Mouse (Mus musculus): ENCODE measurements around the gene Ankrd66. TPM values are rescaled to one million over a fixed set of nuclear protein-coding genes. Genes with fewer than 3 reads are reported as not detected.
"Not testable (repeated sequence)": the region's sequence is repeated elsewhere in the genome, so short reads cannot be mapped to it uniquely, and the experiment has no call there.

Gene Ankrd66
- polyA plus RNA-seq, 1 experiment from 2014 or later: 0.94 TPM

DNA sequence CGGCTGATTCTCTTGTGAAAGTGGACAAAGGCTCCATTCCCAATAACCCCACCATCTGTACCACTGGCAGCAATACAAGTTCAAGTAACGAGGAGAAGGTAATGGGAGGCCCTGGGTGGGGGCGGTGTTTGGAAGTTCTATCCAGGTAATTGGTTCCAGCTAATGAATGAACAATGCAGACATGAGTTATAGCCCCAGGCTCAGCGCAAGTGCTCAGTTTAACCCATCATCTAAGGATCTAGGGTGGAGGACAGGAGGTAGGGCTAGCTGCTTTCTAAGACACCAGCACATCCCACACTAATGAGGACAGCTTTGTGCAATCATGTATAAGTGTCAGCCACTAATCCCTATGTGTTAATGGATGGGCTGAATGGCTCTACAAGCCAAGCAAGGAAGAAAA, 32.7 kb downstream of the Ankrd66 start:
- H3K27ac ChIP-seq (ENCODE audit: low read length): no peak overlapping the region
- H3K36me3 ChIP-seq (ENCODE audit: control insufficient read depth, insufficient read depth, low read length): no peaks in the 10 kb centered on the region
- no peak overlapping the region for H3K4me2 ChIP-seq (ENCODE audit: low read depth, low read length)
- 79% methylated on average over 4 of the region's 4 CpGs for WGBS
- H3K9me3 ChIP-seq (ENCODE audit: control insufficient read depth, low read length): no peaks in the 10 kb centered on the region; the same call in 1 of the 2 replicates
- H3K9ac ChIP-seq (ENCODE audit: low read length): no peak overlapping the region
- H3K27me3 ChIP-seq (ENCODE audit: control insufficient read depth, insufficient read depth, low read depth, low read length): no peaks in the 10 kb centered on the region
- no peak for ATAC-seq (ENCODE audit: low read depth)
- no peak overlapping the region for H3K4me3 ChIP-seq (ENCODE audit: low read length)
- H3K4me1 ChIP-seq (replicated peaks; ENCODE audit: control insufficient read depth, insufficient read depth, low read length): no peaks in the 10 kb centered on the region

DNA sequence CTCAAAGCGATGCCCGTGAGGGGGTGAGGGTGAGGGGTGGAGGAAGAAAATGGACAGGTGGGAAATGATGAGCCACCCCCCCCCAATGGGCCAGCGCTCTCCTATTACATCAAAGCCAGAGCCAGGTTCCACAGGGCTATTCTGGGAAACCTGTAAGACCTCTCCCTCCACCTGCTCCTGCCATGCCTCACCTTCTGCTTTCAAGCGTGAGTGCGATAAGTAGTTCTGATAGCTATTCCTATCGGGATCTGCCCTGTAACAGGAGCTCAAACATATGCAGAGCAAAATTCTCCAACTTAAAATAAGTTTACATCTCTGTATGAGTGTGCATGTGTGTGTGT, 38.9 kb downstream of the Ankrd66 start:
- WGBS: 26% methylated on average over 6 of the region's 6 CpGs
- H3K4me2 ChIP-seq (ENCODE audit: low read depth, low read length): no peak overlapping the region
- H3K36me3 ChIP-seq (ENCODE audit: control insufficient read depth, insufficient read depth, low read length): no peaks in the 10 kb centered on the region
- no peaks in the 10 kb centered on the region for H3K9me3 ChIP-seq (ENCODE audit: control insufficient read depth, low read length)
- no peaks in the 10 kb centered on the region for H3K27me3 ChIP-seq (ENCODE audit: control insufficient read depth, insufficient read depth, low read depth, low read length)
- H3K4me1 ChIP-seq (replicated peaks; ENCODE audit: control insufficient read depth, insufficient read depth, low read length): no peaks in the 10 kb centered on the region
- no peak overlapping the region for H3K4me3 ChIP-seq (ENCODE audit: low read length)
- no peak for ATAC-seq (ENCODE audit: low read depth)
- H3K27ac ChIP-seq (ENCODE audit: low read length): no peak overlapping the region
- no peak overlapping the region for H3K9ac ChIP-seq (ENCODE audit: low read length)

DNA sequence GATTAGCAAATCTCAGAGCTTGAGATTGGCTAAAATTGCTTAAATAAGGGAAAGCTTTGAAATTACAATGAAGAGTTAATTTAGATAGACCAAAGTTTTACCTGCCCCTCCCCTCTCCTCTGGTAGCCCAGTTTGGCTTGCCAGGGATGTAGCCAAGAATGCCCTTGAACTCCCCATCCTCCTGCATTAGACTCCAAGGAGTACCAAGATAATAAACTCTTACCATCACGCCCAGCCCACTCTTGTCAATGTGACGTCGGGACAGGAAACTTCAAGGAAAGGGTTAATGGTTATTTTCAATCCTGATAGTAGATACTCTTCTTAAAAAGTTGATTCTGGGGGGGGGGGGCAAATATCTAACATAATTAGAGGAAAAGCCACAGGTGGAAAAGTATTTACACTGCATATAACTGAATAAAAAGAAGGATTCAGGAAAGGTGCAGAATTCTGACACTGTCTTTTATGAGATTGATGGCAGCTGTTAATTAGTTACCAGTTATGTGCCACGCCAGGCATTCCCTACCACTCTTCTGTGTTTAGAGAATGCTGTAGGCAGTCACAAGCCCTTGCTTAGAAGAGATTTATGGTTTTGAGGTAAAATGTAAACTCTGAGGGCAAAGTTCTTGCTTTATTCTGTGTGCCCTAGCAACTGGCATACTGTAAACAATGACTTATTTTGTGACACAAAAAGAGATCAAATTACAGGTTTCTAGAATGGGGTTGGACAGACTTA, 39.4 kb downstream of the Ankrd66 start:
- WGBS: 27% methylated on average over 4 of the region's 4 CpGs
- Histone ChIP-seq H3K27ac (ENCODE audit: low read length) (no peak overlapping the region), H3K4me2 (ENCODE audit: low read depth, low read length) (no peak overlapping the region), H3K9me3 (ENCODE audit: control insufficient read depth, low read length) (no peaks in the 10 kb centered on the region), H3K36me3 (ENCODE audit: control insufficient read depth, insufficient read depth, low read length) (no peaks in the 10 kb centered on the region), H3K4me3 (ENCODE audit: low read length) (no peak overlapping the region), H3K27me3 (ENCODE audit: control insufficient read depth, insufficient read depth, low read depth, low read length) (no peaks in the 10 kb centered on the region), H3K4me1 (replicated peaks; ENCODE audit: control insufficient read depth, insufficient read depth, low read length) (no peaks in the 10 kb centered on the region), H3K9ac (ENCODE audit: low read length) (no peak overlapping the region)
- ATAC-seq (ENCODE audit: low read depth): no peak

DNA sequence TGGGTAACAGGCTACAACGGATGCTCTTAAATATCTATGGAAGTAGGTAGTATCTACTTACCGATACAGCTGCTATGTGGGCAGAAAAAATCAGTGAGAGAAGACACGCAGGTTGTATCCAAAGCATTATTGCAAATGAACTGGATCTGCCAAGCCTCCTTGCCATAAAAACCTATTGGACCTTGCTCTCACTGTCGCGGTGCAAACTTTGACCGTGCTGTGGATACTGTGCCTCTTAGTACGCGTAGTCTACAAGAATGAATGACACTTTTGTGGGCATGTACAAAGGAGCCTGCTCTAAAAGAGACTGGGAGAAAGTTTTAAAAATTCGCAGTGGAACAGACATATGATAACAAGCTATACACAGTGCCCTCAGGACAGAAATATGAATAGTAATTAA, 40.8 kb downstream of the Ankrd66 start, which contains the start of gene Mep1a:
Gene Mep1a, minus strand, starts transcription at position 221 of the 400 bp plus-strand sequence.
- WGBS: 89% methylated on average over 9 of the region's 9 CpGs
- Histone ChIP-seq H3K9ac (ENCODE audit: low read length) (no peak within 1 kb of the TSS), H3K4me3 (ENCODE audit: low read length) (no peak within 1 kb of the TSS), H3K27ac (ENCODE audit: low read length) (no peak within 1 kb of the TSS), H3K9me3 (ENCODE audit: control insufficient read depth, low read length) (no peaks in the 10 kb centered on the region), H3K27me3 (ENCODE audit: control insufficient read depth, insufficient read depth, low read depth, low read length) (no peaks in the 10 kb centered on the region), H3K4me1 (replicated peaks; ENCODE audit: control insufficient read depth, insufficient read depth, low read length) (no peaks in the 10 kb centered on the region), H3K4me2 (ENCODE audit: low read depth, low read length) (no peak within 1 kb of the TSS), H3K36me3 (ENCODE audit: control insufficient read depth, insufficient read depth, low read length) (no peaks in the 10 kb centered on the region)
- no peak for ATAC-seq (ENCODE audit: low read depth)

DNA sequence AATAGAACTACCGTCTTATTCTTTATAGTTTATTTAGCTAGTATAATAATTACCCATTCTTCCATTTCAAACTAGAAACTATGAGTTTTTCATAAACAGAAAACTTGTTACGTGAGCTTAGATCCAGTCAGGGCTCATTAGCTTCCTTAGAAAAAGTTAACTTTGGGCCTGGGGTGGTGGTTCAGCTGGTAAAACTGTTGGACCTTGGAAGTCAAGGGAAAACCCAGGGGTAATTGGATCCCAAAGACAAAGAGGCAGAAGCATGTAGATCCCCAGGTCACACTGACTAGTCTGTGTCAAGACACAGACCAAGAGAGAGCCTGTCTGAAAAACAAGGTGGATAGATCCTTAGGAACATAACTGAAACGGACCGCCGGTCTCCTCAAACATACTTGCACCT, 41.8 kb downstream of the Ankrd66 start:
- no peak overlapping the region for H3K27ac ChIP-seq (ENCODE audit: low read length)
- no peaks in the 10 kb centered on the region for H3K36me3 ChIP-seq (ENCODE audit: control insufficient read depth, insufficient read depth, low read length)
- no peaks in the 10 kb centered on the region for H3K9me3 ChIP-seq (ENCODE audit: control insufficient read depth, low read length)
- no peak for ATAC-seq (ENCODE audit: low read depth)
- no peaks in the 10 kb centered on the region for H3K4me1 ChIP-seq (replicated peaks; ENCODE audit: control insufficient read depth, insufficient read depth, low read length)
- no peaks in the 10 kb centered on the region for H3K27me3 ChIP-seq (ENCODE audit: control insufficient read depth, insufficient read depth, low read depth, low read length)
- WGBS: 91% methylated on average over 5 of the region's 5 CpGs
- H3K4me3 ChIP-seq (ENCODE audit: low read length): no peak overlapping the region
- H3K9ac ChIP-seq (ENCODE audit: low read length): no peak overlapping the region
- H3K4me2 ChIP-seq (ENCODE audit: low read depth, low read length): no peak overlapping the region

DNA sequence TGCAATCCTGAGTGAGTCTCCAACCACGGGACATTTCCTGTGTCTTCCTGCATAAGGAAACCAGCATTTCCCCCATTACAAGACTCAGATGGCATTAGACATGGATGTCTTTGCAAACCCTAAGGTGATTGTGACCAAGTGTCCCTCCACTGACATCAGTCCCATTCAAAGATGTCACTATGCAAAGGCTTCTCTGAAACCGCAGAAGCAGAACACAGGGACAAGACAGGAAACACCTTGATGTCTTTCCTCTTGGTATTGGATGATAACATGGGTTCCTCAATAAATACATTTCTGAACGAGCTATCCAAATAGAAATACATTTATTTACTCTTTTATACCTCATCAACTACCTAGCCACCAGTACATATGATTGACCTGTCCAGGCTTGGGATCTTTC, 42.2 kb downstream of the Ankrd66 start:
- Histone ChIP-seq H3K27me3 (ENCODE audit: control insufficient read depth, insufficient read depth, low read depth, low read length) (no peaks in the 10 kb centered on the region), H3K27ac (ENCODE audit: low read length) (no peak overlapping the region), H3K9ac (ENCODE audit: low read length) (no peak overlapping the region), H3K4me1 (replicated peaks; ENCODE audit: control insufficient read depth, insufficient read depth, low read length) (no peaks in the 10 kb centered on the region), H3K36me3 (ENCODE audit: control insufficient read depth, insufficient read depth, low read length) (no peaks in the 10 kb centered on the region), H3K4me2 (ENCODE audit: low read depth, low read length) (no peak overlapping the region), H3K4me3 (ENCODE audit: low read length) (no peak overlapping the region), H3K9me3 (ENCODE audit: control insufficient read depth, low read length) (no peaks in the 10 kb centered on the region)
- no peak for ATAC-seq (ENCODE audit: low read depth)
- WGBS: 67% methylated on average over 3 of the region's 3 CpGs

DNA sequence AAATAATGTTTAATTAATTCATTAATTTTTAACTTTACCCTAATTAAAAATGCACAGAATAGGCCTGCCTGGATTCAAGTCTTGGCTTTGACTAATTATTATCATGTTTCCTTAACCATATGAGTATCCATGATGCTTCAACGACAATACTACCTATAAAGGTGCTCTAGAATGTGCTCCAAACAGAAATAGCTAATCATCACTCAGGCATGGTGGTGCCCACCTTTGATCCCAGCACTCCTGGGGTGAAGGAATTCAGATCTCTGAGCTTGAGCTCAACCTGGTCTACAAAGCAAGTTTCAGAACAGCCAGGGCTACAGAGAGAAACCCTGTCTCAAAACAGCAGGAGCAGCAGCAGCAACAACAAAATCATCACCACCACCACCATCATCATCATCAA, 42.9 kb downstream of the Ankrd66 start:
- Histone ChIP-seq H3K4me2 (ENCODE audit: low read depth, low read length) (no peak overlapping the region), H3K36me3 (ENCODE audit: control insufficient read depth, insufficient read depth, low read length) (no peaks in the 10 kb centered on the region), H3K4me3 (ENCODE audit: low read length) (no peak overlapping the region), H3K27me3 (ENCODE audit: control insufficient read depth, insufficient read depth, low read depth, low read length) (no peaks in the 10 kb centered on the region), H3K27ac (ENCODE audit: low read length) (no peak overlapping the region), H3K9ac (ENCODE audit: low read length) (no peak overlapping the region), H3K9me3 (ENCODE audit: control insufficient read depth, low read length) (no peaks in the 10 kb centered on the region), H3K4me1 (replicated peaks; ENCODE audit: control insufficient read depth, insufficient read depth, low read length) (no peaks in the 10 kb centered on the region)
- 74% methylated on average over 1 of the region's 1 CpGs for WGBS
- no peak for ATAC-seq (ENCODE audit: low read depth)

DNA sequence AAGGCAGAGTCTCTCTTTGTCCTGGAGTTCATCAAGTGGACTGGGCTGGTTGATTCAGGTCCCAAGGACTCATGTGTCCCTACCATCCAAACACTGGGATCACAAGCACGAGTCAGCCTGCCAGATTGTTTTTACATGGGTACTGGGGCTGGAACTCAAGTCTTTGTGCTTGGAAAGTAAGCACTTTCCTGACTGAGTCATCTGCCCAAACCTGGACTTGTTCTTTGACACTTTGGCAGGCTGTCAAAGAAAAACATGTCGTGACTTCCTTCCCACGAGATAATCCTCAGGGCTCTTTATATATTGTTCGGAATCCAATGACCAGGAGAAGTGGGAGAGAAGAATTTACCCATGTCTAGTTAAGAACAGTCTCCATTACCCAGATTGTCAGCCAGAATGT, 45.9 kb downstream of the Ankrd66 start:
- 42% methylated on average over 4 of the region's 4 CpGs for WGBS
- H3K9me3 ChIP-seq (ENCODE audit: control insufficient read depth, low read length): no peaks in the 10 kb centered on the region

DNA sequence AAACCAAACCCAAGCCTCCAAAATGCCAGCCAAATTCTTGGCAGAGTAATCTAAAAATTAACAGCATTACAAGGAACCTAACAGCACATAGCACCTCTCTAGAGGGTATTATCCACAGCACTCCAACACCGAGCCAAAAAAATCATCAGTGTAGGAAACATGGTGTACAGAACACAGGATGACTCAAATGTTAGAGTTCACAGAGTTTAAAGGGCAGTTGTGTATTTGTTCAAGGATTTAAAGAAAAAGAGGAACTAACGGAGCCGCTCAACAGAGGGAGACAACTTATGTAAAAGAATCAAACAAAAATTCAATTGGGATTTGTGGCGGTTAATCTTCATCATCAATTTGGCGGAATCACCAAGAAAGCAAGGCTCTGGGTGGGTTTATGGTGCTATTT, 47.9 kb downstream of the Ankrd66 start:
- Histone ChIP-seq H3K27me3 (ENCODE audit: control insufficient read depth, insufficient read depth, low read depth, low read length) (no peaks in the 10 kb centered on the region), H3K4me1 (replicated peaks; ENCODE audit: control insufficient read depth, insufficient read depth, low read length) (no peaks in the 10 kb centered on the region), H3K36me3 (ENCODE audit: control insufficient read depth, insufficient read depth, low read length) (no peaks in the 10 kb centered on the region), H3K27ac (ENCODE audit: low read length) (no peak overlapping the region), H3K9me3 (ENCODE audit: control insufficient read depth, low read length) (no peaks in the 10 kb centered on the region), H3K9ac (ENCODE audit: low read length) (no peak overlapping the region), H3K4me3 (ENCODE audit: low read length) (no peak overlapping the region), H3K4me2 (ENCODE audit: low read depth, low read length) (no peak overlapping the region)
- 76% methylated on average over 5 of the region's 5 CpGs for WGBS
- no peak for ATAC-seq (ENCODE audit: low read depth)

More for the DNA sequence above, 45.9 kb downstream of the Ankrd66 start:
- H3K4me1 ChIP-seq (replicated peaks; ENCODE audit: control insufficient read depth, insufficient read depth, low read length): no peaks in the 10 kb centered on the region
- no peak overlapping the region for H3K4me3 ChIP-seq (ENCODE audit: low read length)
- no peaks in the 10 kb centered on the region for H3K27me3 ChIP-seq (ENCODE audit: control insufficient read depth, insufficient read depth, low read depth, low read length)
- H3K4me2 ChIP-seq (ENCODE audit: low read depth, low read length): no peak overlapping the region
- H3K9ac ChIP-seq (ENCODE audit: low read length): no peak overlapping the region
- H3K36me3 ChIP-seq (ENCODE audit: control insufficient read depth, insufficient read depth, low read length): no peaks in the 10 kb centered on the region
- H3K27ac ChIP-seq (ENCODE audit: low read length): no peak overlapping the region
- no peak for ATAC-seq (ENCODE audit: low read depth)

- ATAC-seq (ENCODE audit: low read depth); H3K9me3 ChIP-seq (ENCODE audit: control insufficient read depth, low read length); H3K9ac ChIP-seq (ENCODE audit: low read length); H3K36me3 ChIP-seq (ENCODE audit: control insufficient read depth, insufficient read depth, low read length); H3K4me2 ChIP-seq (ENCODE audit: low read depth, low read length); H3K4me3 ChIP-seq (ENCODE audit: low read length); H3K4me1 ChIP-seq (replicated peaks; ENCODE audit: control insufficient read depth, insufficient read depth, low read length); H3K27me3 ChIP-seq (ENCODE audit: control insufficient read depth, insufficient read depth, low read depth, low read length); H3K27ac ChIP-seq (ENCODE audit: low read length): not testable (repeated sequence)
- WGBS: 93% methylated on average over 5 of the region's 10 CpGs
These were observed 53.1 kb downstream of the Ankrd66 start for GRCm38 (mm10) chr17:43490371-43490770.
